Mouse (Mus musculus) WW6 (cell line): ENCODE data around the gene Srsf4.

Source experiments
- DNase-seq: peaks from one replicate; pipeline ENCODE4 v3.0.0-alpha.2; 2013; ENCODE audit warnings: low read depth, low spot score

The Srsf4 gene

DNA sequence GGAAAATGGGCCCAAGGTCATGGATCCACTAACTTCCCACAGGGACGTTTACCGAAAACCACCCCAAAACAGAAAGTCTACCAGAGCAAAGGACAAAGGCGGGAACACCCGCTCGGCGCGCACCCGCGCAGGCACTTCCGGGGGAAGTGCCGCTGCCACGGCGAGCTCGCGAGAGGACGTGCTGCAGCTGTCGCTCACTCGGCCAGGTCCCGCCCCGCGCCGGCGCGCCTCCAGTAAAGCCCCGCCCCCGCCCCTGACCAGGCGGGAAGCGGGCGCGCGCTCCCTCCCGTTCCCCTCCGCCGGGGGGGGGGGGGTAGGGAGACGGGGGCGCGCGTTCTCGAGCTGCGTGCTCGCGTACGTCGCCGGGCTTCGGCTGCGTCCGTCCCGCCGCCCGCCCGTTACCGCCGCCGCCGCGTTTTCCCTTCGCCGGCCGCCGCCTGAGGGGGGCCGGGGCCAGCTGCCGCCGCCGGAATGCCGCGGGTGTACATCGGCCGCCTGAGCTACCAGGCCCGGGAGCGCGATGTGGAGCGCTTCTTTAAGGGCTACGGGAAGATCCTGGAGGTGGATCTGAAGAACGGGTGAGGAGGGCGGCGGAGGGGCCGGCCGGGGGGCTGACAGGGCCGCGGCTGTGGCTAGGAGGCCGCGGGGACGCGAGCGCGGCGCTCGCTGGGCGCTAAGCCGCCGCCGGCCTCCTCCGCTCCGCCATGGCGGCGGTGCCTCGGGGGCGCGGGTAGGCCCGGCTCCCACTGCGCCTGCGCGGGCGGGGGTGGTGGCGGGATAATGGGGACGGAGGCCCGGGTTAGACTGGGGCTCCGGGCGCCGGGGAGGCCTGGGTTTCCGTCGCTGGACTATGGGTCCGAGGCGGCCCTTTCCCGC is at the start of gene Srsf4:
TSS of gene Srsf4 (plus strand) at position 325 of the 876 bp plus-strand sequence.
- DNase-seq, result peak; percentile 90

DNA sequence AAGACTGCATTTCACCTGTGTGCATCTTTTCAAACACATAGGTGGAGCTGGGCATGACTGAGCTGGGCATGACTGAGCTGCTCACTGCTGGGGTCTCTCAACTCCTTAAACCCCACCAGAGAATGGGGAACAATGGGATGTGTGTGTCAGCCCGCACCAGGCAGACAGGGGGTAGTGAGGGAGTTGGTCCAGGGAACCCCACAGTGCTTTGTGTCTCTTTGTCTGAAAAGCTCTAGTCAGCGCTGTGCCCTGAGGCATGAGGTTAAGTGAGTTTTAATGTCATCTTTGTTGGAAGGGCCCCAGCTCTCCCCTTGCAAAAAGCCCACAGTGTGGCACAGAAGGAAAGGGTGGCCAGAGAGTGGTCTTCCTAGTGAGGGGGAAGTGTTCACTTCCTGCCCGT is 48.5 kb upstream of the Srsf4 start:
- no peak for DNase-seq

- no peak for DNase-seq
Measured at GRCm38 (mm10) chr4:131825830-131826229, 47.6 kb upstream of the Srsf4 start.

GRCm38 (mm10) chr4:131826905-131827304 is 46.5 kb upstream of the Srsf4 start:
- no peak for DNase-seq

GRCm38 (mm10) chr4:131829123-131829522 is 44.3 kb upstream of the Srsf4 start:
- DNase-seq, result no peak

DNA sequence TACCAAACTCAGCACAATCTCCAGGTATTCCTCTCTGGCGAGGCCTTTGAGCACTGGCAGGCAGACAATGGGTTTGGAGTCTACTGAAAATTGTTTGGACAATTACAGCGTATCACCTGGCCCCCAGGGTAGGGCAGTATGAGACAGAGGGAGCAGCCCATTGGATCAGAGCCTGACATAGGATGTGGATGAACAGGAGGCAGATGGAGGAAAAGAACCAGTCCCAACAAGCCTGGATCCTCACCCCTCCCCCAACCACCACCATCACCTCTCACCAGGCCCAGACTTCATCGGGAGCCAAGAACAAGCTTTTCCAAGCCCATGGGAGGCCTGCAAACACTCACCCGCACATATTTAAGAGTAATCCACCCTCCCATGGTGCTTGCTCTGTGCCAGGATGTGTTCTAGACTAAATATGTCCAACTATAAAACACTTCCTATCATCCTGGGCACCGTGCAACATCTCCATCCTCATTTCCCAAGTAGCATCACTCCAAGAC is 41.8 kb upstream of the Srsf4 start:
- DNase-seq, result no peak

DNA sequence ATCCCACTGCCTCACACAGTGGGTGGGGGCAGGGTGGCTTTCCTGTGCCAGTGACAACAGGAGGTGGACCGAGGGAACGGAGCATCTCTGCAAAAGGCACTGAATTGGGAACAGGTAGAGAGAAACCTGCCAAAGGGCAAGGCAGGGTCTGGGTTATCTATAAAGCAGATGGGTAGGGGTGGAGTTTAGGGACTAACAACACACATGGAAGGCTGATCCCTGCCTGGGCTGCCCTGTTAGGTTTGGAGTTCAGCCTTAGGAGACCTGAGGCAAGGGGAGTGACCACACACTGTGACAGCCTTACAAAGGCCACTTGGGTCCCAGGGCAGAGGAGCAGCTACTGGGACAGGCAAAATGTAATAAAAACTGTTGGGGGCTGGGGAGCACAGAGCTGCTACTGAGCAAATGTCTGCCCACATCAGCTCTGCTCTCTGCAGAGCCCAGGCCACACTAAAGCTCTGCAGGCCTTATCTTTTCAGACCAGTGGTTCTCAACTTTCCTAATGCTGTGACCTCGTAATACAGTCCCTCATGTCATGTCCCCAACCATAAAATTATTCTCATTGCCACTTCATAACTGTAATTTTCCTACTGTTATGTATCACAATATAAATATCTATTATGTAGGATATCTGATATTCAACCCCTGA is 40.5 kb upstream of the Srsf4 start:
- no peak for DNase-seq

GRCm38 (mm10) chr4:131833971-131834609 is 39.3 kb upstream of the Srsf4 start:
- no peak for DNase-seq

- no peak for DNase-seq
Measured at GRCm38 (mm10) chr4:131836351-131836881, 37.0 kb upstream of the Srsf4 start.

- DNase-seq, result no peak
Measured at GRCm38 (mm10) chr4:131836891-131837491, 36.4 kb upstream of the Srsf4 start.

DNA sequence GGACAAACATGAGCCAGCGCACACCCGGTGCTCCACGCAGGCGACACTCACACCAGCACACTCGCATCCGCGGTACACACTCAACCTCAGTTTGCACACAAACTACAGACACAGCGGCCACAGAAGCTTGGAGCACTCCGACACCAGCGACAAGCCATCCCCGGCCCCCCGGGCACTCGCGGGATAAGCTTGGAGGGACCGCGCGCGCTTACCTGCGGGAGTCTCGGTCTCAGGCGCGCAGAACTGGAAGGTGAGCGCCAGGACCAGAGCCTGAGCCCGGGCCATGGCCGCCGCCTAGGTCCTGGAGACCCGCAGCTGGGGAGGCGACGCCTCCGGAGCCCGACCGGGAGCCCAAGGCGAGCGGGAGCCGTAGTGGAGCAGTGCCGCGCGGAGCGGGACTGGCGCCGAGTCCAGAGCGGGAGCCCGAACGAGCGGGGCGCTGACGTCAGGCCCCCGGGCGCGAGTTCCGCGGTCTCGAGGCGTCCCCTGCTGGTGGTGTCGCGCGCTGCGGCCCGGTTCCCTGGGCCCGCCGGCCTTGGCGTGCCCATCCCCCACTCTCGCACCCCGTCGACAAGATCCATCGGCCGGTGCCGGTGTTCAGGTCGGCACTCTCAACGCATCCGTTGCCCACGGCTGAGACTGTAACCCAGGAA is 35.4 kb upstream of the Srsf4 start, which contains the start of gene Ptpru:
TSS of gene Ptpru (minus strand) at position 417 of the 653 bp plus-strand sequence.
- peak; percentile 58 for DNase-seq

DNA sequence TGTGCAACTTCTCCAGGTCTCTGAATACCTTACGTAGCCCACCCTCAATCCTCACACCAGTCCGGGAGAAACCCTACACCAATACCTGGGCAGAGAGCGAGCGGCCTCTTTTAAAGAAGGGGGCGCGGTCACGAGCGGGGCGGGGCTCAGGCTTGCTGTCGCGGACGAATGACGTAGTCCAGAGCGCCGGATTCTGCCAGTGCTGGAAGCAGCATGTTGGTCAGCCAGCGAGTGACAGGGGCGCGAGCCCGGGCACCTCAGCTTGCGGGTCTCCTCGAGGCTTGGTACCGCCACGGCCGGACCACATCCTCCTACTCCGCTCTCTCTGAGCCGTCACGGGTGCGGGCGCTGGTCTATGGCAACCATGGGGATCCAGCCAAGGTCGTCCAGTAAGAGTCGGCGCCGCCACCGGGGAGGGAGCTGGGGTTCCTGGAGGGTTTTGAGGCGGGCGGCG is 30.1 kb upstream of the Srsf4 start, which contains the start of gene Mecr:
TSS of gene Mecr (plus strand) at position 181 of the 454 bp plus-strand sequence.
- peak; percentile 75 for DNase-seq

GRCm38 (mm10) chr4:131845991-131846778 is 27.2 kb upstream of the Srsf4 start:
- DNase-seq, result no peak

GRCm38 (mm10) chr4:131848082-131848481 is 25.3 kb upstream of the Srsf4 start:
- no peak for DNase-seq

GRCm38 (mm10) chr4:131849986-131850638 is 23.3 kb upstream of the Srsf4 start:
- no peak for DNase-seq

DNA sequence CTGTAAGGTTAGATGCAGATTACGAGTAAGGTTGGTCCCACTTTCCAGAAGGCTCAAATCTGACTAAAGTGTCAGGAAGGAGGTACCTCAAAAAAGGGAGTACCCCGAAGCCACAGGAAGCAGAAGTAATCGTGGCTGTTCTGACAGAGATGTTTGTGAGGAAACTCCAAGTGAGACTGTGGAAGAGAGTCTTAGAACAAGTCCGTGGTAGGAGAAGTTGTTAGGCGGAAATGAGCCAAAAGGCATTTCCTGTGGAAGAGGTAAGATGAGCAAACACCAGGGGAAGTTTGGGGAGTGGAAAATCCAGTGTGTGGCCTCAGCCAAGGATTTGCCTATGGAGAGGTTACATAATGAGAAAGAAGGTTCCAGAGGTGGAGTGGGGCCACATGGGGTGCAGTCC is 18.5 kb upstream of the Srsf4 start:
- DNase-seq, result no peak

DNA sequence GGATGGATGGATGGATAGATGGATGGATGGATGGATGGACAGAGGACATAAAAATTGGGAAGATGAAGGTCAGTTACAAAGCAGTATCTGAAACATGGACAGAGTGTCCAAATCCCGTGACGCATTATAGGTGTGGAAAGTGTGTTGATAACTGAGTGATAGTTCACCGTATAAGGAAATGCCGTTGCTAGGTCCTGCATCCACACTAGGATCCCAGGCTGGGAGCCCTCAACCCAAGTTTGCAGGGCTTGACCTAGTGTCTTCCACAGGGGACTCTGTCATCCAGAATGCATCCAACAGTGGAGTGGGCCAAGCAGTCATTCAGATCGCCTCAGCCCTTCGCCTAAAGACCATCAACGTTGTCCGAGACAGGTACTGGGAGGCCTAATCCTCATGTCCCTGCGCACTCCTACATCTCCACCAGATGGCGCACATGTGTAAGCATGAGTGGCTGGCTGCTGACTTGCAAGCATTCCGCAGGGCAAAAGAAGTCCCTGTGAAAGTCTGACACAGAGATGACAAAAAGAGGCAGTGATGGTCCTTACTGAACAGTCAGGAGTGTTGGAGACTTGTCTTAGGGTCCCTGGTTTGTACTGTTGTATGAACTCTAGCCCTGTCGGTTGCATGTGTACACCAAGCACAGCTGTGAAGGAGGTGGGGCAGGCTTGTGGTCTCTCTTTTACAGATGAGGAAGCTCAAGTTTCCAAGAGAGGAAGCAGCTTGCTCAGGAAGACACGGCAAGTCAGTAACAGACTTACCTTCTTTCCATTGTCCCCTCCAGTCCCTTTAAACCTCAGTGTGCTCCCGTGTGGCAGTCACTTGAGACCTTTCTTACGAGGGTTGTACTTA is 12.7 kb upstream of the Srsf4 start:
- no peak for DNase-seq

DNA sequence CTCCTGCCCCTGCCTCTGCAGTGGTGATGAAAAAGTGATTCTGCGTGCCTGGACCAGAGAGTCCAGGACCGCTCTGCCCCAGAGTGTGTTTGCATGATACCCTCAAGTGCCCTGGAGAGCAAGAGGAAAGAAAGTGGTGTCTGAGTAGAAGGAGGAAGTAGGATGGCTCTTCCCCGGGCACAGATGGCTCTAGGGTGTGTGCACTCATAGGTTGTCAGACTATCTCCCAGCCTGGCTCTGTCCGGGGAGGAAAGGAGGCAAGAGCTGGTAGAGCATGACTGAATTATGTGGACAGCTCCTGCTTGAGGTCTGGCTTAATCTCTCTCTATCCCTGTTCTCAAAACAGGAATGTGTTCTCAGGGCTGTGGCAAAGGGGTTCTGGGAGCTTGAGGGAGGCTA is 12.1 kb upstream of the Srsf4 start:
- no peak for DNase-seq
